Mouse (Mus musculus): ENCODE results near the gene Hfe.

Hfe gene

GRCm38 (mm10) chr13:23710374-23711089 is at the start of gene Hfe:
Gene Hfe, minus strand, starts transcription at chr13:23710854.
- no peak for DNase-seq (ENCODE audit: low spot score)

- DNase-seq (ENCODE audit: low spot score) = no peak
Measured at GRCm38 (mm10) chr13:23759916-23760239, 49.2 kb upstream of the Hfe start.

GRCm38 (mm10) chr13:23759251-23759771 is 48.7 kb upstream of the Hfe start:
- DNase-seq (ENCODE audit: low spot score) = no peak

GRCm38 (mm10) chr13:23757921-23758320 is 47.3 kb upstream of the Hfe start:
- DNase-seq (ENCODE audit: low spot score) = peak; percentile 33

- DNase-seq (ENCODE audit: low spot score) = no peak
Measured at GRCm38 (mm10) chr13:23757211-23757773, 46.6 kb upstream of the Hfe start.

GRCm38 (mm10) chr13:23756790-23757189 is 46.1 kb upstream of the Hfe start, which contains the start of gene Hist1h4b:
Gene Hist1h4b, plus strand, starts transcription at chr13:23757013.
- DNase-seq (ENCODE audit: low spot score) = peak; percentile 98

- DNase-seq (ENCODE audit: low spot score) = no peak
Measured at GRCm38 (mm10) chr13:23755000-23755399, 44.3 kb upstream of the Hfe start.

GRCm38 (mm10) chr13:23753314-23754078 is 42.8 kb upstream of the Hfe start:
- peak; percentile 38 for DNase-seq (ENCODE audit: low spot score)

GRCm38 (mm10) chr13:23752742-23753172 is 42.1 kb upstream of the Hfe start:
- peak; percentile 59 for DNase-seq (ENCODE audit: low spot score)

- DNase-seq (ENCODE audit: low spot score) = peak; percentile 99
Measured at GRCm38 (mm10) chr13:23752067-23752741, 41.5 kb upstream of the Hfe start, which contains the start of gene Hist1h3b. Gene Hist1h3b, plus strand, starts transcription at chr13:23752267.

GRCm38 (mm10) chr13:23751478-23751956 is 40.9 kb upstream of the Hfe start:
- DNase-seq (ENCODE audit: low spot score) = peak; percentile 73

GRCm38 (mm10) chr13:23750839-23751477 is 40.3 kb upstream of the Hfe start, which contains the start of gene Hist1h2ab:
Gene Hist1h2ab, plus strand, starts transcription at chr13:23751126.
- peak; percentile 93 for DNase-seq (ENCODE audit: low spot score)

- DNase-seq (ENCODE audit: low spot score) = peak; percentile 35
Measured at GRCm38 (mm10) chr13:23749563-23750121, 39.0 kb upstream of the Hfe start.

- DNase-seq (ENCODE audit: low spot score) = peak; percentile 69
Measured at GRCm38 (mm10) chr13:23747892-23748288, 37.2 kb upstream of the Hfe start.

- DNase-seq (ENCODE audit: low spot score) = peak; percentile 76
Measured at GRCm38 (mm10) chr13:23747081-23747891, 36.6 kb upstream of the Hfe start.

- DNase-seq (ENCODE audit: low spot score) = peak; percentile 96
Measured at GRCm38 (mm10) chr13:23746201-23747080, 35.8 kb upstream of the Hfe start, which contains the start of gene Hist1h2bb. Gene Hist1h2bb, plus strand, starts transcription at chr13:23746734.

- DNase-seq (ENCODE audit: low spot score) = peak; percentile 96
Measured at GRCm38 (mm10) chr13:23745381-23746161, 34.9 kb upstream of the Hfe start, which contains the start of gene Hist1h3c. Gene Hist1h3c, minus strand, starts transcription at chr13:23745602.
